Mouse (Mus musculus) heart, postnatal 0 days (tissue): ENCODE measurements around the gene Rasgef1b.

Experiments
- CTCF ChIP-seq: IDR thresholded peaks from 2 replicates; pipeline ENCODE4 v1.5.1; 2016; ENCODE audit warnings: antibody characterized with exemption, control low read depth, low read depth
- EP300 ChIP-seq: IDR thresholded peaks from 2 replicates; pipeline ENCODE4 v1.6.1; 2016; ENCODE audit warnings: antibody characterized with exemption, low read depth

DNA sequence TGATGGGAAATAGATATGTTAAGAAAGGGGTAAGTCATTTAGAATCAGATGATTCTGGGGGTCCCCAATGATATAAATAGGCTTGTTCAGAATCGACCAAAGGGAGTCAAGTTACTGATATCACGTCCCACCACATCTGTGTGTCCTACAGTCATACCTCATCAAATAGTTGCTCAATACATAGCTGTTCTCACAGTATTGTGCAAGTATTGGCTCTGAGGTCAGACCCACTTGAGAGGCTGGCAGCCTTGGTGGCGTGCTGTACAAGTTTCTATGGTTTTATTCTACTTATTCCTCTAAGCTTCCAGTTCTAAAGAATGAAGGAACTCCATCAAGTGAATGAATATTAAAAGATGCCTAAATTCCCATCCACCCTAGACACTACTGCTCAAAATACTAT, 445.2 kb downstream of the Rasgef1b start:
- TF ChIP-seq CTCF, result no peak
- no peak for TF ChIP-seq EP300
